Mouse (Mus musculus) WW6 (cell line): ENCODE measurements around the gene Tnk1.

Source experiments
- DNase-seq: peaks from one replicate; pipeline ENCODE4 v3.0.0-alpha.2; 2013; ENCODE audit warnings: low read depth, low spot score

The Tnk1 gene

DNA sequence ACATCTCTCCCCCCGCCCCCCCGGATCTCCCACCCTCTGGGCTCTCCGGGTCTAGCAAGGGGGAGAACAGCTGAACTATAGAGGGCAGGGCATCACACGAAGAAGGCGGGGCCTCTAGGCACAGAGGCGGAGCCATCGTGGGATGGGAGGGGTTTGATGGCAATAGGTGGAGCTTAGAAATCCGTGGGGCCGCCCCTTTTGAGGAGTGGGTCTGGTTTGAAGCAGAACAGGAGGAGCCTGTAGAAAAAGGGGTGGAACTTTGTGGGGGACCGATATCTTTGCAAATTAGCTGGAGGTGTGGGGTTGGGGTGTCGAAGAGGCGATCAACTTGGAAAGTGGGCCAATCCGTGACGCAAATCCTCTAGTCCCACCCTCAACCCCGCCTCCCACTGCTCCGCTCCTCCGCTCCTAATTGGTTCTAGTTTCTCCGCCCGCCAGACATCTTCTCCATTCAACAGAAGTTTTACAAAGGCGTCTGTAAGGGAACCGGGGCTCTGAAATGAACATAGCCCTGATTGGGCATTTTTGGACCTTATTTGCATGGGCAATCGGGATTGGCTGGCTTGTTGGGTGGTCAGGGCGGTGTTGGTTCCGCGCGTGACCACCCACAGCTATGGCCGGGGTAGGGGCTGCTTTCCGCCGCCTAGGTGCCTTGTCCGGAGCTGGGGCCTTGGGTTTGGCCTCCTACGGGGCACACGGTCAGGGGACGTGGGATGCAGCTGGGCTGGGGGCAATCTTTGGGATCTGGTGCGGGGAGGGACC lies 20.4 kb downstream of the Tnk1 start, which contains the start of gene Tmem256:
TSS of gene Tmem256 (plus strand) at position 563 of the 762 bp plus-strand sequence.
- peak; percentile 100 for DNase-seq

DNA sequence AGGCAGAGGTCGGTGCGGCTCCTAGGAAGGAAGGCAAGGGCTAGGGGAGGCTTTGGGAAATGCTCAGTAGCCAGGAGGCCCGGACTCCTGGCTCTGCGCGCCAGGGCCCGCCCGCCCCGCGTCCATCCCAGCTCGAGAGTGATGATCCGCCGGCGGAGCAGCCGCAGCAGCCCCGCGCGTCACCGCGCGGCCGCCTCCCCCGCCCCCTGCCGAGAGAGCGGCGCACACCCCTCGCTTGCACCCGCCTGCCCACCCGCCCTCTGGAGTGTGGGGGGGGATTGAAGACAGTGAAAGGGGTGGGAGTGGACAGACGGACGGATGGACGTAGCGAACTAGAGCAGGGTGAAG lies 21.0 kb downstream of the Tnk1 start, which contains the start of gene Nlgn2:
TSS of gene Nlgn2 (minus strand) at position 181 of the 348 bp plus-strand sequence.
- DNase-seq: no peak

DNA sequence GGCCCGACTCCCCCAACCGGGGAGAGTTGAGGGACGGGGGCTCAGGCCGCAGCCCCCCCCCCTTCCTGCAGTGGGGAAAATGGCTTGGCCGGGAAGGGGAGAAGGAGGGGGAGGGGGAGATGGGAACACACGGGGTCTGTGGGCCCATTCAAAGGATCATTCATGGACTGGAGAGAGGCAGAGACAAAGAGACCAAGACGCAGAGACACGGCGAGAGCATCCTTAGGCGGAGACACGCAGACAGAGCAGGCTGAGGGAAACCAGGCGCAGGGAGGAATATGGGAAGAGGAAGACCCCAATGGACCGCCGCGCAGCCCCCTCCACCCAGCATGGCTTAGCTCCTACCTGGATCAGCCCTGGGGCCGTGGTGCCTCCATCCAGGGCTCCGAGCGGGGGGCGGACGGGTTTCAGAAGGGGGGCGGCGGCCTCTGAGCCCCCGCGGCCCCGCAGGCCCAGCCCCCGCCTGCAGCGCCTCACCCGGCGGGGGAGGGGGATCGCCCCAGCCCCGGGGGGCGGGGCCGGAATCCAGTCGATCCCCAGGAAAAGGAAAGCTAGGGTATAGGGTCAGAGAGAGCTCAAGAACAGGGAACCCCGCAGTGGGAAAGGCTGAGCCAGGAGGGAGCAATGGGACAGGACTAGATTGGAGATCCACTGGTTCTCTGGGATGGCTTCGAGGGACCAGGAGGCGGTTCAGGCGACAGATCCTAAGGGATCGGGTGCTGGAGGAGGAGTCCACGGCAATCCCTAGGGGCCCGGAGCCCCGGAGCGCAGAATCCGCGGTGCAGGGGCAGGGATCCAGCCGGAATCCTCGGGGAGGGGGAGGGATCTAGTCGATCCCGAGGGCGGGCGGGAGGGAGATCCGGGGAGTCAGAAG lies 21.6 kb downstream of the Tnk1 start:
- DNase-seq: no peak

DNA sequence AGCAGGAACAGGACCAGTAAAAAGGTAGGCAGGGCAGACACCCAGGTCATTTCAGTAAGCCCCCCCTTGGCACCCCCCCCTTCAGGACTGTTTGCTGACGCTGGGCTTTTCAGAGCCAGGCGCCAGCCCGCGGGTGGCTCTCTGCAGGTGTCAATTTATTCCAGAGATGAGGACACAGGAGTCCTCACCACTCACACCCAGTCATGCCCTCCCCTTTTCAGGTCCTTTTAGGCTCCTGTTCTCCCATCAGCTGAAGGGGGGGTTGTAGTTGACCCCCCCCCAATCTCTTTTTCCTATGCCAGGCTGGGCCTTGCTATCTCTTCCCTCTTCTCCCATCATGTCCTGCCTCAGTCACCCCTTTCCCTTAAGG lies 22.6 kb downstream of the Tnk1 start:
- DNase-seq: no peak

DNA sequence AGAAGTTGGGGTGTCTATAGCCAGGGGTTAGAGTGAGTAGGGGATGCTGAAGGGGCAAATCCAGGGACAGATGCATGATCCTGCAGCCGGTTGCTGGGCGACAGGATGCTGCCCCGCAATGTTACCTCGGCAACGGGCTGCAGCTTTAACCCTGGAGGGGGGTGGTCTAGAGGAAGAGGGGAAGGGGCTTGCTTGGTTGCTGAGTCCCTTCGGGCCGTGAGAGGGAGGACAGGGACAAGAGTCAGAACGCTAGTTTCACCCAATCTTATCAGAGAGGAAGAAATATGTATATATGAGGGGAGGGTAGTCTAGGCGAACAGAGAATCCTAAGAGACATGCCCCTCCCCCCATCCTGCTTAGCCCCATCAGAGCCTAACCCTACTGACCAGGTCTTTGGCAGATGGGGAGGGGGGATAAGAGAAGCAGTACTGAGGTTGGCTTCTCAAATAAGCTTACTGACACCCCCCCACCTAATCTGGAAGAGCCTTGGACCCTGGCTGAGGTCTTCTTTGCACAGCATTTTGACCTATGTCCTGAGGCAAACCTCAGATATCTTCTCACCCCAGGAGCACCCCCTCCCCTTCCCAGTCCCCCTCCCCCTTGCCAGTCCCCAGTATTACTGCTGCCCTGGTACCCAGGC lies 23.1 kb downstream of the Tnk1 start:
- DNase-seq: no peak

DNA sequence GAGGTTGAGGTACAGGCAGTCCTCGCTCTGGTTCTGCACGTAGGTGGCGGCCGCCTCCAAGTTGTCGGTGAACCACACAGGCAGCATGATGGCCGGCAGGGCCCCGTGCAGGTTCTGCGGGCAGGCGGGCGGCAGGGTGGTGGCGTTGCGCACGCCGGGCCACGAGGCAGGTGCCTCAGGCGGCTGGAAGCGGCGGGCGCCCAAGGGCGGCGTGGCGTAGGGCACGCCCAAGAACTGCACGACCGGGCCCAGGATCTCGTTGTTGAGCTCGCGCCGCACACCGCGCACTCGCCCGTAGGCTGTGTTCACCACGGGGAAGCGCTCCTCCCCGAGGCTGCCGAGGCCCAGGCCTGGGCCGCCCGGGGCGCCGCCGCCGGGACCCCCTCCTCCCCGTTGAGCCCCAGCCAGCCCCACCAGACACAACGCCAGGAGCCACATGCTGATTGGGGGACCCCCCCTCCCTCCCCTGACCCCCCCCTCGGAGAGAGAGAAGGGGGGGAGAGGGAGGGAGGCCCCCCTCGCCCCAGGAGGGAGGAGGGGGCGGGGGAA lies 24.5 kb downstream of the Tnk1 start:
- DNase-seq: no peak

DNA sequence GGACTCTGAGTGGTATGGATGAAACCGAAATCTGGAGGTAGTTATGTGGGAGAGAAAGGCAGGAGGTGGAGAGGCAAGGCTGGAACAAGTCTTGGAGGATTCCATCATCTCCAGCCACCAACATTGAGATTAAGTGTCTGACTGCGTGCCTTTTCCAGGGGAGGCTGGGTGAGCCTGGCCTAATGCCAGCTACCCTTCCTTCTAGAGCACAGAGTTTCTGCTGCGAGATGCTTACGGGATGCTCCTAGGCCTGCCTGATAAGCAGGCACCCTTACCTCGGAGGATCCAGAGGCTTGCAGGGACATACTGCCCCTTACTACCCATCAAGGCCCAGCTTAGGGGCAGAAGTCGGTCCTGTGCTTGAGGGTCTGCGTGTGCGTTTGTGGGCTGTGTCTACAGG lies 25.0 kb downstream of the Tnk1 start:
- DNase-seq: no peak

DNA sequence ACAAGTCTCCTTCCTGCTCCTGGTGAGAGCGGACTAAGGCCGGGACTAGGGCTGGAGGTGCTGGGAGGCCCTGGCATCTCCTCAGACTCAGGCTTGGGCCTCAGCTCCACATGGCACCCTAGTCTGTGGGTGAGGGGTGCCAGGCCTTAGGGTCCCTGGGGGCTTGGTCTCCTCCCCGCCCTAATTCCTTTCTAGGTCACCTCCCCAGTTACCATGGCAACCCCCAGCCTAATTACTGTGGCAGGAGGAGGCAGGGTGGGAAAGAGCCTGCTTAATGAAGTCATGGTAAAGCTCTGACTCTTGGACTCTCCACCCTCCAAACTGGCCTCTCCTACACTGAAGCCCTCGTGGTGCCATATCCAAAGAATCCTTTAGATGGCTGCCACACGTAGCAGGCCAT lies 29.7 kb downstream of the Tnk1 start:
- DNase-seq: no peak

DNA sequence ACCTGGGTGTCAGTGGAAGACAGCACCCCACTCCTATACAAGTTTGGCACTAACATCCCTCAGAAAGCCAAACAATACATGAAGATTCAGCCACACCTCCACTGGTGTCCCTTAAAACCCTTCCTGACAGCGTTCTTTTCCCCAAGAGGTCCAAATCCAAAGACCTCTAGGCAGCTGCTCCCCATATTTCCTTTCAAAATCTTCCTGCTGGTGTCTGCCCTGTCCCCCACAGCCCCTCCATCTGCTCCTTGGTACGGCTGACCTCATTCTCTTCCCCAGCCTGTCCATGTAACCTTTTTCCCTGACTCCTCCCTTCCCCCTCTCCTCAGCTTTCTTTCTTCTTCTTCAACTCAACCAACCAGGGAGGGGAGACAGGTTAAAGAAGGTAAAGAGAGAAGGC lies 35.1 kb downstream of the Tnk1 start:
- no peak for DNase-seq

DNA sequence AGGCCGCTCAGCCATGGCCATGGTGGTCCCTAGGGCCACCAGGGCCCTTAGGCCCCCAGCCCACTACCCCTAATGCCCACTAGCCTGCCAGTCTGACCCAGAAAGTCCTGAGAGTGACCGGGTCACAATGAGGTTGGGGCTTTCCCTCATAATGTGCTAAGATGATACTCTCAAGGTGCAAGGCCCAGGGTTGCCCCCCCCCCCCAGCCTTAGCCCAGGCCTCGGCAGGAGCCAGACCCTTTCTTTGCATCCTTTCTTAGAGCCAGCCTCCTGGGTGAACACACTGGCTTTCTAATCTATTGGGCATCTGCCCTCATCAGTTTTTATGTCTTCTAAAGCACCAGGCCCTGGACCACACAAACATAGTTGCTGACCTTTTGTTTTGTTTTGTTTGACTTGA lies 36.5 kb downstream of the Tnk1 start, which contains the start of gene Spem1:
TSS of gene Spem1 (minus strand) at position 101 of the 400 bp plus-strand sequence.
- no peak for DNase-seq

DNA sequence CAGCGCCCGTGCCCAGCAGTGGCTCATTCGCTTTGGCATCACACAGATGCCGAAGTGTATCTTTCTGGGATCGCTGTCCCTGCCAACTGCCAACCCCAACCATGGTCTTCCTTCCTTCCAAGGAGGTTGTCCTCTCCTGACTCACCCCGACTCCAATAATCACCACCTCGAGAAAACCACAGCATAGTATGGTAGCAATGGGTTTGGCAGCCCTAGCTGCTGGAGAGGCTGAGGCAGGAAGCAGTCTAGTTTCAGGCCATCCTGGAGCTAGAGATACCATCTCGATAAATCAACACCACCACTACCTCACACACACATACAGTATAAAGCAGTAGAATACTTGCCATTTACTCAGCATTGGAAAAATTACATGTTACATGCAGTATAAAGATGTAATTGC lies 39.7 kb downstream of the Tnk1 start:
- DNase-seq: no peak

DNA sequence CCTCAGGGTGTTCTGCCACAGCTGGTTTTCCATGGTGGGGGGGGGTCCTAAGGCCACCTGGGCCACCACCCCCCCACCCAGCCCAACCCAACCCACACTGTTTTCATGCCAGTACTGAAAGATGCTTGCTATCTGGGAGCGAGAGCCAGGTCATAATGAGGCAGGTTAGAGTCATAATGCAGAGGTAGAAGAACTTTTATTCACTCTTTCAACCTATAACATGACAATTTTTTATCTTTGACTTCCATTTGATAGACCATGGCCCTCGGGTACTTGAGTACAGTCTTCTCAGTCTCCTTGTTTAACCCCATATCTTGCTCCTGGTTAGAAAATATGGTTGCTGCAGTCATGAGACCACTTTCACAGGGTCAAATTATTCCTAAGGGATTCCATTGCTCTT lies 40.2 kb downstream of the Tnk1 start, which contains the start of gene Spem2:
TSS of gene Spem2 (minus strand) at position 101 of the 400 bp plus-strand sequence.
- DNase-seq: no peak

DNA sequence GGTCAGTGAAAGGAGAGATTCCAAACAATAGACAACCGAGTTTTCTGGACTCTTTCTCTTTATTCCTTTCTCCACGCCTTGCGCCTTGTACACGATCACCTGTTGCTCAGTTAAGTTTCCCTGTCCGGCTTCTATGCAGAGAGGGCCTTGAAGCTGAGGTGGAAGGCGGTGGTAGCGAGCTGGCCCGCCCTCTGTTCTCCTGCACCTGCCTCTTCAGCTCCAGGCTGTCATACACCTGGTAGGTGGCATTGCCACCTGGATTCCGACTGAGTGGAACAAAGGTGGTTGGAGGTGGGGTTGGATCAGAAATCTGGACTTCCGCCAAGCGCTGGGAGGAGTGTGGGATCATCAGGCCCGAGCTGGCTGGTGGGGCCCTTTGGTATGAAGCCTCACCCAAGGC lies 42.0 kb downstream of the Tnk1 start:
- DNase-seq: no peak

DNA sequence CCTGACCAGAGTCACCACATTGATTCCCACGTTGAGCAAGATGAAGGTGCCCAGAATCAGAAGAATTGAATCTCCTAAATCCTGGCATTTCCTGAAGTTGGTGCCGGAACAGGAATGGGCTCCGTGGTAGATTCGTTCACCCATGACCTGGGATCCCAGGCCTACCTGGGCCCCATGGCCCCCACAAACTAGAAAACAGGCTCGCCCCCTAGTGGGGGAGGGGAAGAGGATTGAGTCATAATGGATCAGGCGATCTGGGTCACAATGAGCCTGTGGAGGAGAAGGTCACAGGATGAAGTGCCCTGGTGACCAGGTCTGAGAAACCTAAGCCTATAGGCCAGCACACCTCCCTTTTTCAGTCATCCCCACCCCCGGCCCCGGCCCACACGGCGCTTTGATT lies 43.4 kb downstream of the Tnk1 start, which contains the start of gene Gm39566:
TSS of gene Gm39566 (minus strand) at position 144 of the 400 bp plus-strand sequence.
- no peak for DNase-seq

DNA sequence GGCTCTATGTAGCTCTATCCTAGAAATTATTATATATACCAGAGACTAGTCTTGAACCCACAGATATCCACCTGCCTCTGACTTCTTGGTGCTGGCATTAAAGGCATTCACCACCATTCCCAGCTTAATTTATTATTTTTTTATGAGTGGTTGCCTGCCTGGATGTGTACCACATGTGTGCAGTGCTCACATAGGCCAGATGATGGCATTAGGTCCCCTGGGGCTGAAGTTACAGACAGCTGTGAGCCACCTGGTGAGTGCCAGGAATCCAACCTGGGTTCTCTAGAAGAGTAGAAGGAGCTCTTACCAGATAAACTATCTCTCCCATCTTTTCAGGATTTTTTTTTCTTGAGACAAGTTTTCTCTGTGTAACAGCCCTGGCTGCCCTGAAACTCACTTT lies 48.2 kb downstream of the Tnk1 start:
- DNase-seq: no peak

DNA sequence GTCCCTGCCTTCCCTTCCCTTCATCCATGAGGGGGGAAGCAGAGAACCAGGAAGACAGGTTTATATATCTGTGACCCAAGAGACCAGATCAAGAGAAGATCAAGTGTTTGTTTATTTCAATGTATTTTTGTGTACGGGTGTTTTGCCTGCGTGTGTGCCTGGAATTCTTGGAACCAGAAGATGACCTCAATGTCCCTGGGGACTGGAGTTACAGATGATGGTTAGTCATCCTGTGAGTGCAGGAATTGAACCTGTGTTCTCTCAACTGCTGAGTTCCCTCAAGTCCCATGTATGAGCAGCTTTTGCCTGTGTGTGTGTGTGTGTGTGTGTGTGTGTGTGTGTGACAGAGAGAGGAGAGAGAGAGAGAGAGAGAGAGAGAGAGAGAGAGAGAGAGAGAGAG lies 50.9 kb downstream of the Tnk1 start:
- no peak for DNase-seq

DNA sequence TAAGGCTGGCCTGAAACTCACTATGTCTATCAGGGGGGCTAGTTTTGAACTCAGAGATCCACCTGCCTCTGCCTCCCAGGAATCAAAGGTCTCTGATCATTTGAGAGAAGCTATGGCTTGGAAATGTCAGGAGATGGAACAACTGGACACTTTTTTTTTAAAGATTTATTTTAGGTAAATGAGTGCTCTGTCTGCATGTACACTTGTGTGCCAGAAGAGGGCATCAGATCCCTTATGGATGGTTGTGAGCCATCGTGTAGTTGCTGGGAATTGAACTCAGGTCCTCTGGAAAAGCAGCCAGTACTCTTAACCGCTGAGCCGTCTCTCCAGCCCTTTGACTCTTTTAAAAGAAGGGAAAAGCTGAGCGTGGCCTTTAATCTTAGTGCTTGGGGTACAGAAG lies 52.2 kb downstream of the Tnk1 start:
- no peak for DNase-seq

DNA sequence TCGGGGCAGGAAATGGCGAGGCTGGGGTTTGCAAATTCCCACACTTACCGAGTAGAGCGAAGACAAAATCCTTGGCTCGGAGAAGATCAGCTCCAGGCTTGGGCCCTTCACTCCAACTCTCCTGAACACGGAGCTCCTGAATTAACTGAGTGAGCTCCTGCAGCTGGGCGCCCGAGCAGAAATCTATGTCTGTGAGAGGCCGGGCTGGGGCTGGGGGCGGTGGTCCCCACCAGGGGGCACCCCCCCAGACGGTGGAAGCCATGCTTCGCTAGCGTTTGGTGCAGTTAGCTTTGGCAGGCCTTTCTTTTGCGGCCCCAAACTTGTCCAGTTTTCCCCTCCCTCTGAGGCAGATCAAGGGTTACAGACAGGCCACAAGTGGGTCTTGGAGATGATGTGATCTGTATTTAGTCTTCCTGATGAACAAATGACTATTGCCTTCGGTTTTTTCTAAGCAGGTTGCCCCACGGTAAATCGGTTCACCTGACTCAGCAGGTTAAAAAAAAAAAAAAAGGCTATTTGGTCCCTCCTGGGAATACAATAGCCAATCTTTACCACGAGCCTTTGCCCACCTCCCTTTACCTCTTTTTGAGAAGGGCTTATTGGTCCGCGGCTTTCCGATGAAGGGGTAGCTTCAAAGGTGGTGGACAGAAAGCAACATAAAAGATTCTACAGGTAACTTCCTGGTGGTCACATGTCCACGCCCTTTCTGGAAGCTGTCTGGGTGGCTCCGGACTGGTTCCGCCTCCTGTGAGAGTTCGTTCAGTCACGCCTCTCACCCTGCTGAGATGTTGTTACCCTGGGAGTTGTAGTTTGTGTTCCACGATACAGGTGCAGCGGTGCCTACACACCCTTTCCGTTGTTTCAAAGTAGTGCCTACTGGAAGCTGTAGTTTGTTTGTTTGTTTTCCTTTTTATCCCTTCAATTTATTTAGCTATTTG lies 53.3 kb downstream of the Tnk1 start, which contains the start of gene Tmem102:
TSS of gene Tmem102 (minus strand) at position 653 of the 938 bp plus-strand sequence.
- DNase-seq: no peak

DNA sequence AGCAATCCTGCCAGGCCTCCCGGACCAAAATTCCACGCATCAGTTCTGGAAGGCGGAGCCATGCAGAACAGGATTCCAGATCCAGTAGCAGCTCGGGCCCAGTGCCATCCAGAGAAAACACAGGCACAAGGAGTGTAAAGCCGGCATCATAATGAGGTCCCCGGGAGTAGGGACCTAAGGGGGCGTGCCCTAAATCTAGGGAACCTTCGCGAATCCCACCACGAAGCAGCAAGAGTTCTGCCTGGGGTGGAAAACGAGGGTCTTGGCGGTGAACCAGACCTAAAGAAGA lies 53.9 kb downstream of the Tnk1 start:
- DNase-seq: no peak

DNA sequence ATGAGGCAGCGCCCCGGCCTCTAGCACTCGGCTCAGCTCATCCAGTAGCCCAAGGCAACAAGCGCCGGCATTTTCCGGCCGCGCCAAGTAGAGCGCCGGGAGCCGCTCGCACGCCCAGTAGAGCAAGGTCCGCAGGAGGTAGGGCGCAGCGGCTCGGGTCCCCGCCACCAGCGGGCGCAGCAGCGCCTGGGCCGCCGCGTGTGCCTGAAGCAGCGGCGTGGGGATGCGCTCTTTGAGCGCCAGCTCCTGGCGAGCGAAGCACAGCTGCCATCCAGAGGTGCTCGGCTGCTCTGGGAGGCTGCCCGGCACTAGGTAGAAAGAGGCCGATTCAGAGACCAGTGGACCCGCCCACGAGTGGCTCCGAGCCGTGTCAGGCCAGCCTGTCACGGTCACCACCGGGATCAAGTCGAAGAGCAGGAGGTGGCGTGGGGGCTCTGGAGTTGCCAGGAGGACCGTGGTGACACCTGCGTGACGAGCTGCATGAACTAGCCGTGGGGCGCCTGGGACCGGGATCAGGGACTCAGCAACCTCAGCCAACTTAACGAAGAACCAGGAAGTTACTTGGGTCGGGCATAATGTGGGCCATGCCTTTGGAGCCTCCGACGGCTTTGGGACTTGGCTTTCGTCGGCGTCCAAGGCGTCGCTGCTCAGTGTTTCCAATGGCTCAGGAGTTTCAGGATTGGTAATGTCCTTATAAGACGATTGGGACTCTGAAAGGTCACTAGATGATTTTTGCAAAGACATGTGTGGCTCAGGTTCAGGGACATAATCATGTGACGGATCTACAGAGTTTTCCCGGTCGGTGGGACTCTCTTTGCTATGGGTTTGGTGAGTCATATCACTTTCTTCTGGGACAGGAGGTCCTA lies 54.5 kb downstream of the Tnk1 start:
- DNase-seq: no peak
